Mouse (Mus musculus): ENCODE data around the gene Ush2a. TPM values are rescaled to one million over a fixed set of nuclear protein-coding genes. Genes with fewer than 3 reads are reported as not detected.

Ush2a gene
- polyA plus RNA-seq, 1 experiment from 2014 or later = not detected

GRCm38 (mm10) chr1:188660339-188660738 is 398.5 kb downstream of the Ush2a start:
- H3K9me3 ChIP-seq (ENCODE audit: low read length) = no peaks in the 10 kb centered on the region
- H3K4me1 ChIP-seq (ENCODE audit: insufficient read depth) = no peaks in the 10 kb centered on the region
- H3K9ac ChIP-seq (replicated peaks) = no peak overlapping the region
- no peak overlapping the region for H3K4me3 ChIP-seq (ENCODE audit: low read depth, low read length)
- H3K27ac ChIP-seq (ENCODE audit: low read depth) = no peak overlapping the region
- DNase-seq (no peak), ATAC-seq (no peak)
- 0 out of 2 replicates have a peak overlapping the region, but pooled peaks have one; percentile 8 for H3K4me2 ChIP-seq (ENCODE audit: low read depth, low read length)
- TF ChIP-seq CTCF (IDR thresholded peaks at IDR 0.05; ENCODE audit: low read depth) = no peak
- no peak for TF ChIP-seq EP300 (IDR thresholded peaks at IDR 0.05; ENCODE audit: low read depth)
- 24% methylated on average over 3 of the region's 3 CpGs for WGBS (ENCODE audit: insufficient replicate concordance)
- H3K36me3 ChIP-seq (replicated peaks; ENCODE audit: insufficient read depth, low read length) = no peaks in the 10 kb centered on the region
- no peaks in the 10 kb centered on the region for H3K27me3 ChIP-seq (ENCODE audit: insufficient read depth, low read length)

- H3K4me2 ChIP-seq (ENCODE audit: low read depth, low read length) = 0 out of 2 replicates have a peak overlapping the region, but pooled peaks have one; percentile 8
- H3K27ac ChIP-seq (ENCODE audit: low read depth) = no peak overlapping the region
- no peaks in the 10 kb centered on the region for H3K27me3 ChIP-seq (ENCODE audit: insufficient read depth, low read length)
- H3K9ac ChIP-seq (replicated peaks) = no peak overlapping the region
- no peak for DNase-seq
- 13% methylated on average over 8 of the region's 8 CpGs for WGBS (ENCODE audit: insufficient replicate concordance)
- H3K36me3 ChIP-seq (replicated peaks; ENCODE audit: insufficient read depth, low read length) = no peaks in the 10 kb centered on the region
- no peak for ATAC-seq
- H3K4me1 ChIP-seq (ENCODE audit: insufficient read depth) = no peaks in the 10 kb centered on the region
- H3K9me3 ChIP-seq (ENCODE audit: low read length) = no peaks in the 10 kb centered on the region
- no peak for TF ChIP-seq EP300 (IDR thresholded peaks at IDR 0.05; ENCODE audit: low read depth)
- no peak for TF ChIP-seq CTCF (IDR thresholded peaks at IDR 0.05; ENCODE audit: low read depth)
- no peak overlapping the region for H3K4me3 ChIP-seq (ENCODE audit: low read depth, low read length)
These were observed 399.1 kb downstream of the Ush2a start for GRCm38 (mm10) chr1:188660882-188661281.

- no peaks in the 10 kb centered on the region for H3K27me3 ChIP-seq (ENCODE audit: insufficient read depth, low read length)
- no peak overlapping the region for H3K4me3 ChIP-seq (ENCODE audit: low read depth, low read length)
- WGBS (ENCODE audit: insufficient replicate concordance) = 79% methylated on average over 8 of the region's 8 CpGs
- no peaks in the 10 kb centered on the region for H3K4me1 ChIP-seq (ENCODE audit: insufficient read depth)
- TF ChIP-seq EP300 (IDR thresholded peaks at IDR 0.05; ENCODE audit: low read depth) (no peak), CTCF (IDR thresholded peaks at IDR 0.05; ENCODE audit: low read depth) (no peak)
- ATAC-seq (no peak), DNase-seq (no peak)
- no peaks in the 10 kb centered on the region for H3K36me3 ChIP-seq (replicated peaks; ENCODE audit: insufficient read depth, low read length)
- H3K9ac ChIP-seq (replicated peaks) = no peak overlapping the region
- H3K4me2 ChIP-seq (ENCODE audit: low read depth, low read length) = no peak overlapping the region
- no peak overlapping the region for H3K27ac ChIP-seq (ENCODE audit: low read depth)
- no peaks in the 10 kb centered on the region for H3K9me3 ChIP-seq (ENCODE audit: low read length)
These were observed 405.6 kb downstream of the Ush2a start for GRCm38 (mm10) chr1:188667460-188667859.

GRCm38 (mm10) chr1:188668513-188668912 is 406.7 kb downstream of the Ush2a start:
- Histone ChIP-seq H3K9me3 (ENCODE audit: low read length) (no peaks in the 10 kb centered on the region), H3K36me3 (replicated peaks; ENCODE audit: insufficient read depth, low read length) (no peaks in the 10 kb centered on the region), H3K4me2 (ENCODE audit: low read depth, low read length) (no peak overlapping the region), H3K4me1 (ENCODE audit: insufficient read depth) (no peaks in the 10 kb centered on the region), H3K27ac (ENCODE audit: low read depth) (no peak overlapping the region), H3K27me3 (ENCODE audit: insufficient read depth, low read length) (no peaks in the 10 kb centered on the region), H3K4me3 (ENCODE audit: low read depth, low read length) (no peak overlapping the region), H3K9ac (replicated peaks) (no peak overlapping the region)
- no peak for TF ChIP-seq CTCF (IDR thresholded peaks at IDR 0.05; ENCODE audit: low read depth)
- TF ChIP-seq EP300 (IDR thresholded peaks at IDR 0.05; ENCODE audit: low read depth) = no peak
- ATAC-seq = no peak
- 40% methylated on average over 12 of the region's 12 CpGs for WGBS (ENCODE audit: insufficient replicate concordance)
- DNase-seq = no peak

- Histone ChIP-seq H3K36me3 (replicated peaks; ENCODE audit: insufficient read depth, low read length) (no peaks in the 10 kb centered on the region), H3K9me3 (ENCODE audit: low read length) (no peaks in the 10 kb centered on the region), H3K4me1 (ENCODE audit: insufficient read depth) (peaks cover 4% of the 10 kb centered on the region), H3K27me3 (ENCODE audit: insufficient read depth, low read length) (no peaks in the 10 kb centered on the region), H3K4me2 (ENCODE audit: low read depth, low read length) (no peak overlapping the region), H3K27ac (ENCODE audit: low read depth) (no peak overlapping the region), H3K4me3 (ENCODE audit: low read depth, low read length) (no peak overlapping the region), H3K9ac (replicated peaks) (no peak overlapping the region)
- WGBS (ENCODE audit: insufficient replicate concordance) = 89% methylated on average over 12 of the region's 12 CpGs
- no peak for DNase-seq
- ATAC-seq = no peak
- TF ChIP-seq CTCF (IDR thresholded peaks at IDR 0.05; ENCODE audit: low read depth) (no peak), EP300 (IDR thresholded peaks at IDR 0.05; ENCODE audit: low read depth) (no peak)
These were observed 411.0 kb downstream of the Ush2a start for GRCm38 (mm10) chr1:188672871-188673270.

GRCm38 (mm10) chr1:188674640-188675510 is 413.1 kb downstream of the Ush2a start:
- no peak for DNase-seq
- Histone ChIP-seq H3K4me3 (ENCODE audit: low read depth, low read length) (no peak overlapping the region), H3K4me1 (ENCODE audit: insufficient read depth) (peaks cover 4% of the 10 kb centered on the region), H3K27ac (ENCODE audit: low read depth) (no peak overlapping the region), H3K36me3 (replicated peaks; ENCODE audit: insufficient read depth, low read length) (no peaks in the 10 kb centered on the region), H3K4me2 (ENCODE audit: low read depth, low read length) (peak overlapping the region; percentile 32; the same call in 1 of the 2 replicates), H3K27me3 (ENCODE audit: insufficient read depth, low read length) (no peaks in the 10 kb centered on the region), H3K9ac (replicated peaks) (no peak overlapping the region), H3K9me3 (ENCODE audit: low read length) (no peaks in the 10 kb centered on the region)
- ATAC-seq = peak; percentile 19; the same call in 1 of the 2 replicates
- TF ChIP-seq CTCF (IDR thresholded peaks at IDR 0.05; ENCODE audit: low read depth) = no peak
- no peak for TF ChIP-seq EP300 (IDR thresholded peaks at IDR 0.05; ENCODE audit: low read depth)
- 53% methylated on average over 8 of the region's 8 CpGs for whole genome bisulfite sequencing (ENCODE audit: insufficient replicate concordance)
